Mouse (Mus musculus) midbrain, embryonic 14.5 days (tissue): ENCODE data around the gene Agrp. TPM values are rescaled to one million over a fixed set of nuclear protein-coding genes. Genes with fewer than 3 reads are reported as not detected.
A peak's percentile ranks its signal among the peaks of the same experiment; 100 is the strongest.
"Not testable (repeated sequence)": the region's sequence is repeated elsewhere in the genome, so short reads cannot be mapped to it uniquely, and the experiment has no call there.

Experiments
- ATAC-seq: fragments of 200-750 bp; cut with Nextera tagmentation; 2 replicates; pipeline ENCODE4 v1.8.0; 2017; ENCODE audit warnings: moderate number of reproducible peaks, moderate library complexity; ENCODE audit not compliant: low FRiP score, low TSS enrichment
- DNase-seq: peaks from one replicate; pipeline ENCODE4 v3.0.0-alpha.2; 2015
- H3K27ac ChIP-seq: fragments of 300-500 bp; sonication (generic); replicated peaks from 2 replicates; pipeline ENCODE4 v1.5.1; 2014; ENCODE audit warnings: mild to moderate bottlenecking, low read depth, low read length, moderate library complexity
- H3K27me3 ChIP-seq: fragments of 300-500 bp; sonication (generic); 2 replicates; pipeline ENCODE4 v1.6.1; 2014; ENCODE audit warnings: low read length, control low read depth, mixed read lengths; ENCODE audit not compliant: control insufficient read depth, insufficient read depth
- H3K36me3 ChIP-seq: fragments of 300-500 bp; sonication (generic); 2 replicates; pipeline ENCODE4 v1.6.1; 2014; ENCODE audit warnings: low read length, control low read depth; ENCODE audit not compliant: control insufficient read depth, insufficient read depth
- H3K4me1 ChIP-seq: fragments of 300-500 bp; sonication (generic); 2 replicates; pipeline ENCODE4 v1.6.1; 2014; ENCODE audit warnings: mild to moderate bottlenecking, antibody characterized with exemption, low read length, control low read depth; ENCODE audit not compliant: control insufficient read depth, insufficient read depth
- H3K4me2 ChIP-seq: fragments of 300-500 bp; sonication (generic); 2 replicates; pipeline ENCODE4 v1.6.1; 2014; ENCODE audit warnings: mild to moderate bottlenecking, low read length, moderate library complexity
- H3K4me3 ChIP-seq: fragments of 300-500 bp; sonication (generic); replicated peaks from 2 replicates; pipeline ENCODE4 v1.5.1; 2014; ENCODE audit warnings: low read depth, low read length
- H3K9ac ChIP-seq: fragments of 300-500 bp; sonication (generic); replicated peaks from 2 replicates; pipeline ENCODE4 v1.6.1; 2014; ENCODE audit warnings: mild to moderate bottlenecking, low read length, moderate library complexity
- H3K9me3 ChIP-seq: fragments of 300-500 bp; sonication (generic); 2 replicates; pipeline ENCODE4 v1.6.1; 2016; ENCODE audit warnings: low read length, control low read depth, mixed read lengths; ENCODE audit not compliant: control insufficient read depth
- WGBS: fragments of 180-500 bp; shearing (Covaris S2); extraction: QIAGEN DNeasy Blood & Tissue Kit; methylation state at CpG from one replicate; pipeline ENCODE4 v1.1.7; 2014; 5-methylcytosine and 5-hydroxymethylcytosine counted together
- polyA plus RNA-seq: library from polyadenylated mRNA; unstranded; fragments of >200 nt; fragmentation: Nextera tagmentation; extraction: Ambion mirVana; gene quantifications from 2 replicates; pipeline ENCODE4 v1.2.1, GENCODE M21; 2014

Agrp gene
- polyA plus RNA-seq, 1 experiment from 2014 or later, result 1.1 TPM

DNA sequence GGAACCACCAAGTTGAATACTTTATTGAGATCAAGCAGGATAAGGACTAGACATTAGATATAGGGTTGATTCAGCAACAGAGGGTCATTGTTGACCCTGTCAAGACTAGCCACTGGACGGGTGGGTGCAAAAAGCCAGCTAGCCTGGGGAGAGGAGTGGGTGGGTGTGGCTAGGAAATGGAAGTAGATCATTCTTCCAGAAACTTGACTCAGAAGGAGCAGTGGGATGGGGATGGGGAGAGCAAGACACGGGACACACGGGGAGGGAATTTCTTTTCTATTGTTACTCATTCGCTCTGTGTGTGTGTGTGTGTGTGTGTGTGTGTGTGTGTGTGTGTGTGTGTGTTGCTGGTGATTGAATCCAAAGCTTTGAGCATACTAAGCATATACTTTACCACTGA, 27.4 kb downstream of the Agrp start:
- 85% methylated on average over 4 of the region's 4 CpGs for WGBS
- no peak for ATAC-seq
- H3K4me3 ChIP-seq, result no peak overlapping the region
- no peak for DNase-seq
- no peak overlapping the region for H3K9ac ChIP-seq
- no peak overlapping the region for H3K4me2 ChIP-seq
- H3K27me3 ChIP-seq, result peaks cover 13% of the 10 kb centered on the region
- no peak overlapping the region for H3K27ac ChIP-seq
- no peaks in the 10 kb centered on the region for H3K9me3 ChIP-seq
- peaks cover 2% of the 10 kb centered on the region for H3K36me3 ChIP-seq
- H3K4me1 ChIP-seq, result peaks cover 21% of the 10 kb centered on the region

- ATAC-seq, result no peak
- H3K27me3 ChIP-seq, result peaks cover 13% of the 10 kb centered on the region
- H3K36me3 ChIP-seq, result no peaks in the 10 kb centered on the region
- no peak overlapping the region for H3K4me2 ChIP-seq
- no peak overlapping the region for H3K4me3 ChIP-seq
- no peak overlapping the region for H3K27ac ChIP-seq
- peaks cover 21% of the 10 kb centered on the region for H3K4me1 ChIP-seq
- H3K9me3 ChIP-seq, result no peaks in the 10 kb centered on the region
- 76% methylated on average over 2 of the region's 2 CpGs for WGBS
- DNase-seq, result no peak
- no peak overlapping the region for H3K9ac ChIP-seq
Measured at GRCm38 (mm10) chr8:105609355-105609754, 27.8 kb downstream of the Agrp start.

DNA sequence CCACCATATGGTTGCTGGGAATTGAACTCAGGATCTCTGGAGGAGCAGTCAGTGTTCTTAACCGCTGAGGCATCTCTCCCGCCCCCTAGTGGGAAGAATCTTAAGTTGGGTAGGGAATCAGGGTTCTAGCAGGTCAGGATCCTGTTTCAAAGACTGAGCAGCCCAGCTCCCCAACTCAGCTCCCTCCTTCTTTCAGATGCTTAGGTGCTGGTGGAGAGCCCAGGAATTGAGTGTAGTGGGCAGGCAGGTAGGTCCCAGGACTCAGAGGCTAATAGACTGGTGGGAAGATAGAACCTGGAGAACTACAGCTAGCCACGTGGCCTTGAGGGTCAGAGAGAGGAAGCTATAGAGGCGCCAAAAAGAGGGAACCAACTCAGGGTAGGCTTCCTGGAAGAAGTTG, 29.5 kb downstream of the Agrp start:
- Histone ChIP-seq H3K27ac (no peak overlapping the region), H3K4me2 (no peak overlapping the region; the same call in 1 of the 2 replicates), H3K36me3 (no peaks in the 10 kb centered on the region), H3K4me3 (no peak overlapping the region), H3K9ac (no peak overlapping the region), H3K4me1 (peaks cover 13% of the 10 kb centered on the region), H3K9me3 (no peaks in the 10 kb centered on the region), H3K27me3 (peaks cover 8% of the 10 kb centered on the region)
- WGBS, result 32% methylated on average over 4 of the region's 4 CpGs
- peak; percentile 53 for DNase-seq
- no peak for ATAC-seq

DNA sequence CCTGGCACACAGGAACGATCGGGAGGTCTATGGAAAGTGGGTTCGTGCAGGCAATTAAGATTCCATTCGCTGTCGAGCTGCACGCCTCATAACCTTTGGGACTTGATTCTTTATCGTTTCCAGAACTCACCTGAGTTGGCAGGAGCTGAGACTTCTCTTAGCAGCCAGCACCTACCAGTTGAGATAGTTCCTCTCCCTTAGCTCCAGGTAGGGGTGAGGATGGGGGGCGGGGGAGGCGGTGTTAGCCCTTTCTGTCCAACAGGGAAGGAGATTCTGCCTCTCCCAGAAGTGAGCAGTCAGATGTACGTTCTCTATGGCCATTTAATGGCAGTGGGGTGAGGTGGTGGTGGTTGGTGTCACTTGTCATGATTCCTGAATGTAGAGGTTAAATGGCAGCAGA, 30.1 kb downstream of the Agrp start:
- H3K27me3 ChIP-seq, result peaks cover 4% of the 10 kb centered on the region; the same call in 1 of the 2 replicates
- 7% methylated on average over 10 of the region's 10 CpGs for WGBS
- peak overlapping the region; percentile 80 for H3K4me3 ChIP-seq
- H3K36me3 ChIP-seq, result no peaks in the 10 kb centered on the region
- ATAC-seq (no peak), DNase-seq (no peak)
- H3K27ac ChIP-seq, result peak overlapping the region; percentile 93
- H3K9ac ChIP-seq, result peak overlapping the region; percentile 92; the same call in 1 of the 2 replicates
- H3K4me1 ChIP-seq, result peaks cover 13% of the 10 kb centered on the region
- peak overlapping the region; percentile 97 for H3K4me2 ChIP-seq
- no peaks in the 10 kb centered on the region for H3K9me3 ChIP-seq

- DNase-seq (peak; percentile 93), ATAC-seq (peak; percentile 77)
- 2% methylated on average over 30 of the region's 30 CpGs for WGBS
- Histone ChIP-seq H3K4me2 (peak overlapping the region; percentile 97), H3K4me1 (peaks cover 13% of the 10 kb centered on the region), H3K4me3 (peak overlapping the region; percentile 80), H3K36me3 (no peaks in the 10 kb centered on the region), H3K27ac (peak overlapping the region; percentile 93), H3K9ac (peak overlapping the region; percentile 92), H3K9me3 (no peaks in the 10 kb centered on the region), H3K27me3 (no peaks in the 10 kb centered on the region; the same call in 1 of the 2 replicates)
Measured at GRCm38 (mm10) chr8:105606189-105607023, 30.8 kb downstream of the Agrp start.

- H3K36me3 ChIP-seq, result no peaks in the 10 kb centered on the region
- H3K4me2 ChIP-seq, result peak overlapping the region; percentile 97
- DNase-seq (peak; percentile 66), ATAC-seq (peak; percentile 47)
- WGBS, result 1% methylated on average over 36 of the region's 39 CpGs
- peak overlapping the region; percentile 93 for H3K27ac ChIP-seq
- no peaks in the 10 kb centered on the region for H3K27me3 ChIP-seq
- peak overlapping the region; percentile 92 for H3K9ac ChIP-seq
- H3K4me1 ChIP-seq, result peaks cover 13% of the 10 kb centered on the region
- H3K4me3 ChIP-seq, result peak overlapping the region; percentile 80
- no peaks in the 10 kb centered on the region for H3K9me3 ChIP-seq
Measured at GRCm38 (mm10) chr8:105605491-105606188, 31.6 kb downstream of the Agrp start.

DNA sequence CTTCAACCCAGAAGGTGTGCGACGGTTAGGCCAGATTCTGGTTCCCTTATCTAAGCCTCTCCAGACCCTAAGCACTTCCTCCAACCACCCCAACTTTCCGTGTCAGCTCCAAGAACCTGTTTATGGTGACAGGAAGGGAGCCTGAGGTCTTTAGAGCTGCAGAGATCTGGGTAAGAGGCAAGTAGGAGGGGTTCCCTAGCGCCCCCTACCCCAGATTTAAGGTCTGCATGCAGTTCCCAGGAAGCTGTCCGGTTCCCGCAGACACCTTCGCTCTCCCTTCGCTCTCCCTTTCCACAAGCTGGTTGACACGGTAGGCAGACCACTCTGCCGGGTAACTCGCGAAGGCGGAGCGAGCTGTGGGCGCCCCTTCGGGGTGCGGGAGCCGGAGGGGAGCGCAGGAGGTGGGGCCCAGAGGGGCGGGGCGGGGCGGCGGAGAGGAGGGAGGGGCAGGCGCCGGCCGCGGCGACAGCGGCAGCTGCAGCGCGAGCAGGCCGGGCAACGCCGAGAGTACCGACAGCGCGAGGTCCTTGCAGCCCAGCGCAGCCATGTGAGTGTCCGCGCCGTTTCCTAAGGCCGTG, 32.3 kb downstream of the Agrp start, which contains the start of gene Ripor1:
Gene Ripor1 (plus strand): TSS at position 452 of the 578 bp plus-strand sequence.
- Histone ChIP-seq H3K27ac (peak within 1 kb of the TSS; percentile 93), H3K36me3 (no peaks in the 10 kb centered on the region), H3K4me2 (peak within 1 kb of the TSS; percentile 97), H3K4me3 (peak within 1 kb of the TSS; percentile 80), H3K9ac (peak within 1 kb of the TSS; percentile 92), H3K9me3 (no peaks in the 10 kb centered on the region), H3K27me3 (no peaks in the 10 kb centered on the region), H3K4me1 (peaks cover 13% of the 10 kb centered on the region)
- peak; percentile 82 for ATAC-seq
- 1% methylated on average over 42 of the region's 42 CpGs for WGBS
- DNase-seq, result peak; percentile 86

DNA sequence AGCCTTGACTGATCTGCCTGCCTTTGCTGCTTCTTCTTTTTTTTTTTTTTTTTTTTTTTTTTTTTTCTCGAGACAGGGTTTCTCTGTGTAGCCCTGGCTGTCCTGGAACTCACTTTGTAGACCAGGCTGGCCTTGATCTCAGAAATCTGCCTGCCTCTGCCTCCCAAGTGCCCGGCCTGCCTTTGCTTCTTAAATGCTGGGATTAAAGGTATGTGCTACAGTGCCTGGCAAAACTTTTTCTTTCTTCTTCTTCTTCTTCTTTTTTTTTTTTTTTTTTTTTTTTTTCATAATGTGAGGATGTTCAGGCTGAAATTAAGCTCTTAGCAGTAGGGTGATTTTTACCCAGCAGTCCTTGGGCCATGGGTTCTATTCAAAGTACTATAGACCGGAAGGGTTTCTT, 34.7 kb downstream of the Agrp start:
- WGBS, result 97% methylated on average over 2 of the region's 3 CpGs
- not testable (repeated sequence) for H3K27me3 ChIP-seq

More for the DNA sequence above, 34.7 kb downstream of the Agrp start:
- H3K9me3 ChIP-seq, H3K27ac ChIP-seq, H3K36me3 ChIP-seq, ATAC-seq, H3K4me2 ChIP-seq, H3K9ac ChIP-seq, DNase-seq, H3K4me3 ChIP-seq: not testable (repeated sequence)
- peaks cover 10% of the 10 kb centered on the region for H3K4me1 ChIP-seq
